Mouse (Mus musculus) CH12.LX (cell line): ENCODE data around the gene Ddah2. TPM values are rescaled to one million over a fixed set of nuclear protein-coding genes. Genes with fewer than 3 reads are reported as not detected.
A peak's percentile ranks its signal among the peaks of the same experiment; 100 is the strongest.

Experiments used
- DNase-seq: peaks from one replicate; pipeline ENCODE4 v3.0.0-alpha.2; 2013; ENCODE audit errors: extremely low read depth
- H3K27ac ChIP-seq: 2 replicates; pipeline ENCODE4 v1.5.1; 2012; ENCODE audit warnings: low read depth, mild to moderate bottlenecking, control low read depth, moderate library complexity; ENCODE audit not compliant: insufficient read depth
- H3K27me3 ChIP-seq: replicated peaks from 2 replicates; pipeline ENCODE3; 2012; ENCODE audit warnings: inconsistent platforms
- H3K36me3 ChIP-seq, 2 experiments: replicated peaks in 1 of 2; 2 replicates each; pipeline versions ENCODE3 to v1.6.1; 2012; ENCODE audit warnings: inconsistent platforms in 1 of 2, low read length in 1 of 2, mild to moderate bottlenecking in 1 of 2, mixed read lengths in 1 of 2, moderate library complexity in 1 of 2; ENCODE audit not compliant: control insufficient read depth in 1 of 2, insufficient read depth in 1 of 2
- H3K4me1 ChIP-seq, 2 experiments: 2 replicates each; pipeline ENCODE4 v1.6.1; 2012; ENCODE audit warnings: inconsistent platforms in 1 of 2, moderate library complexity in 1 of 2; ENCODE audit not compliant: insufficient read depth in 2 of 2, control insufficient read depth in 1 of 2
- H3K4me2 ChIP-seq: 2 replicates; pipeline ENCODE4 v1.6.1; 2012; ENCODE audit warnings: low read depth, mild to moderate bottlenecking, control low read depth; ENCODE audit not compliant: poor library complexity, insufficient read depth, severe bottlenecking
- H3K4me3 ChIP-seq, 3 experiments: fragments of 150-350 bp in 1 of 3; sonication (generic) in 1 of 3; replicated peaks in 1 of 3; 2 replicates each; pipeline versions ENCODE3 to v1.5.1; 2011 to 2012; ENCODE audit warnings: low read depth in 2 of 3, low read length in 2 of 3, mild to moderate bottlenecking in 2 of 3, moderate library complexity in 2 of 3, control low read depth in 1 of 3, improper control_type of control experiment in 1 of 3, inconsistent platforms in 1 of 3, mixed read lengths in 1 of 3; ENCODE audit not compliant: poor library complexity in 1 of 3
- H3K79me2 ChIP-seq: replicated peaks from 2 replicates; pipeline ENCODE4 v1.6.1; 2012; ENCODE audit warnings: mild to moderate bottlenecking, moderate library complexity; ENCODE audit not compliant: control insufficient read depth, poor library complexity, insufficient read depth, severe bottlenecking; ENCODE audit errors: extremely low read depth
- H3K9ac ChIP-seq: 2 replicates; pipeline ENCODE4 v1.6.1; 2012; ENCODE audit warnings: low read depth, mild to moderate bottlenecking, control low read depth, moderate library complexity; ENCODE audit not compliant: insufficient read depth
- H3K9me3 ChIP-seq: replicated peaks from 2 replicates; pipeline ENCODE3; 2012; ENCODE audit warnings: low read length, inconsistent platforms, mixed read lengths
- CHD1 ChIP-seq: IDR thresholded peaks from 2 replicates; pipeline ENCODE4 v1.6.1; 2012; ENCODE audit warnings: low read depth, low read length, improper control_type of control experiment, inconsistent platforms
- ELF1 ChIP-seq: IDR thresholded peaks from 2 replicates; pipeline ENCODE4 v1.6.1; 2014; ENCODE audit warnings: low read depth, mild to moderate bottlenecking, inconsistent platforms, low read length, improper control_type of control experiment
- EP300 ChIP-seq: IDR thresholded peaks from 2 replicates; pipeline ENCODE4 v1.6.1; 2011; ENCODE audit warnings: low read length, improper control_type of control experiment
- ETS1 ChIP-seq: conservative IDR thresholded peaks from 2 replicates; pipeline ENCODE4 v1.6.1; 2012; ENCODE audit warnings: low read depth, mild to moderate bottlenecking, inconsistent platforms, low read length, improper control_type of control experiment, moderate library complexity
- HCFC1 ChIP-seq: IDR thresholded peaks from 2 replicates; pipeline ENCODE4 v1.6.1; 2012; ENCODE audit warnings: low read depth, mild to moderate bottlenecking, inconsistent platforms, low read length, improper control_type of control experiment
- IRF4 ChIP-seq: IDR thresholded peaks from 2 replicates; pipeline ENCODE4 v1.6.1; 2014; ENCODE audit warnings: low read depth, mild to moderate bottlenecking, inconsistent platforms, low read length, improper control_type of control experiment
- JUN ChIP-seq: IDR thresholded peaks from 2 replicates; pipeline ENCODE4 v1.6.1; 2011; ENCODE audit warnings: low read depth, mild to moderate bottlenecking, low read length, improper control_type of control experiment, moderate library complexity; ENCODE audit not compliant: insufficient read depth
- MAFK ChIP-seq: IDR thresholded peaks from 2 replicates; pipeline ENCODE4 v1.6.1; 2011; ENCODE audit warnings: low read length, improper control_type of control experiment; ENCODE audit not compliant: insufficient replicate concordance
- MAX ChIP-seq: IDR thresholded peaks from 2 replicates; pipeline ENCODE4 v1.6.1; 2011; ENCODE audit warnings: low read length, improper control_type of control experiment
- MAZ ChIP-seq: IDR thresholded peaks from 2 replicates; pipeline ENCODE4 v1.6.1; 2012; ENCODE audit warnings: low read depth, mild to moderate bottlenecking, inconsistent platforms, low read length, improper control_type of control experiment, moderate library complexity
- MXI1 ChIP-seq: IDR thresholded peaks from 2 replicates; pipeline ENCODE4 v1.6.1; 2011; ENCODE audit warnings: mild to moderate bottlenecking, low read depth, low read length, improper control_type of control experiment
- PAX5 ChIP-seq: IDR thresholded peaks from 2 replicates; pipeline ENCODE4 v1.6.1; 2012; ENCODE audit warnings: low read length, inconsistent platforms, mixed read lengths
- RAD21 ChIP-seq: IDR thresholded peaks from 2 replicates; pipeline ENCODE4 v1.6.1; 2011; ENCODE audit warnings: low read depth, mild to moderate bottlenecking, low read length, improper control_type of control experiment, moderate library complexity
- SMC3 ChIP-seq: IDR thresholded peaks from 2 replicates; pipeline ENCODE4 v1.6.1; 2011; ENCODE audit warnings: low read depth, low read length, improper control_type of control experiment
- TBP ChIP-seq: conservative IDR thresholded peaks from 2 replicates; pipeline ENCODE4 v1.6.1; 2011; ENCODE audit warnings: low read depth, low read length, improper control_type of control experiment
- TCF12 ChIP-seq: IDR thresholded peaks from 2 replicates; pipeline ENCODE4 v1.6.1; 2014; ENCODE audit warnings: low read depth, mild to moderate bottlenecking, inconsistent platforms, low read length, improper control_type of control experiment
- USF1 ChIP-seq: IDR thresholded peaks from 2 replicates; pipeline ENCODE4 v1.6.1; 2014; ENCODE audit warnings: low read depth, mild to moderate bottlenecking, inconsistent platforms, low read length, improper control_type of control experiment
- USF2 ChIP-seq: conservative IDR thresholded peaks from 2 replicates; pipeline ENCODE4 v1.6.1; 2011; ENCODE audit warnings: low read depth, low read length, improper control_type of control experiment
- ZKSCAN1 ChIP-seq: IDR thresholded peaks from 2 replicates; pipeline ENCODE4 v1.6.1; 2012; ENCODE audit warnings: low read depth, inconsistent platforms, low read length, improper control_type of control experiment, borderline replicate concordance
- ZMIZ1 ChIP-seq: IDR thresholded peaks from 2 replicates; pipeline ENCODE4 v1.6.1; 2012; ENCODE audit warnings: low read depth, mild to moderate bottlenecking, inconsistent platforms, low read length, improper control_type of control experiment
- dilution Hi-C: fragments of 300-500 bp; cut with MboI; formaldehyde crosslinking; loops from 2 replicates; pipeline ENCODE4 v1.14.3; 2020; ENCODE audit warnings: low sequenced_read_pairs; ENCODE audit not compliant: extremely low pct_unique_long_range_greater_than_20kb, extremely low pct_ligation_motif_present
- in situ Hi-C: fragments of 300-500 bp; cut with MboI; formaldehyde crosslinking; loops from 3 replicates; pipeline ENCODE4 v1.14.3; 2019; ENCODE audit warnings: low sequenced_read_pairs, low pct_ligation_motif_present, low pct_unique_long_range_greater_than_20kb, mixed read lengths
- polyA plus RNA-seq: library from polyadenylated mRNA; unstranded; fragments of >175 nt; gene quantifications from 2 replicates; pipeline ENCODE4 v1.2.1, GENCODE M21; 2012; ENCODE audit warnings: low read depth; ENCODE audit not compliant: insufficient read length
- total RNA-seq, 2 experiments: library from RNA; depleted of rRNA; stranded (reverse); fragments of 300-350 nt in 1 of 2; fragments of >200 nt in 1 of 2; gene quantifications; 2 replicates each; pipeline ENCODE4 v1.2.3; 2012 to 2014

Ddah2 gene
- total and polyA plus RNA-seq, 3 experiments = 0.94 to 4.8 (median 3.4) TPM

DNA sequence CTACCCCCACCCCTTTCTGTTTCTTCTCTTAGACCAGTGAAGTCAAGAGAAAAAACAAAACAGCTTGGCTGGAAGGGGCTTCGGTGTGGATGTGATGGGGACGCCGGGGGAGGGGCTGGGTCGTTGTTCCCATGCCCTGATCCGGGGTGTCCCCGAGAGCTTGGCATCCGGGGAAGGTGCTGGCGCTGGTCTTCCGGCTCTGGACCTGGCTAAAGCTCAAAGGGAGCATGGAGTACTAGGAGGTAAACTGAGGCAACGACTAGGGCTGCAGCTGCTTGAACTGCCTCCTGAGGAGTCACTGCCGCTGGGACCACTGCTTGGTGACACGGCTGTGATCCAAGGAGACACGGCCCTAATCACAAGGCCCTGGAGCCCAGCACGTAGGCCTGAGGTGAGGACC lies 1.2 kb downstream of the Ddah2 start:
- no peak overlapping the region for H3K9ac ChIP-seq
- H3K4me2 ChIP-seq = no peak overlapping the region
- peaks cover 2 to 7% of the 10 kb centered on the region in 2 experiments; a peak in 3 of 4 replicates for H3K4me1 ChIP-seq
- peaks cover 52 to 84% of the 10 kb centered on the region in 2 experiments for H3K36me3 ChIP-seq
- H3K4me3 ChIP-seq = no peak overlapping the region
- DNase-seq = no peak
- no peaks in the 10 kb centered on the region for H3K79me2 ChIP-seq
- dilution Hi-C loops = no loop called here
- H3K27ac ChIP-seq = no peak overlapping the region
- no peaks in the 10 kb centered on the region for H3K9me3 ChIP-seq
- in situ Hi-C loops = no loop called here
- no peak for TF ChIP-seq USF1
- TF ChIP-seq MXI1 = no peak
- TF ChIP-seq JUN = no peak
- no peak for TF ChIP-seq IRF4
- no peak for TF ChIP-seq ZMIZ1
- TF ChIP-seq TBP = no peak
- TF ChIP-seq HCFC1 = no peak
- TF ChIP-seq MAZ = no peak
- no peak for TF ChIP-seq ZKSCAN1
- TF ChIP-seq CHD1 = no peak
- no peak for TF ChIP-seq ELF1
- TF ChIP-seq PAX5 = no peak
- no peak for TF ChIP-seq MAX
- no peak for TF ChIP-seq RAD21
- no peak for TF ChIP-seq EP300
- TF ChIP-seq ETS1 = no peak
- no peak for TF ChIP-seq SMC3
- no peak for TF ChIP-seq MAFK
- no peaks in the 10 kb centered on the region for H3K27me3 ChIP-seq

GRCm38 (mm10) chr17:35060737-35061297 lies 2.0 kb downstream of the Ddah2 start:
- in situ Hi-C loops = no loop called here
- no peaks in the 10 kb centered on the region for H3K9me3 ChIP-seq
- no peak overlapping the region for H3K4me2 ChIP-seq
- no peaks in the 10 kb centered on the region for H3K27me3 ChIP-seq
- peaks cover 2 to 4% of the 10 kb centered on the region in 2 experiments; a peak in 3 of 4 replicates for H3K4me1 ChIP-seq
- TF ChIP-seq CHD1 (no peak), USF2 (no peak), TCF12 (no peak), MAX (no peak)
- TF ChIP-seq, all 38 proteins: peak for 0
- no peak overlapping the region for H3K9ac ChIP-seq
- no peak overlapping the region for H3K27ac ChIP-seq
- no peak overlapping the region for H3K4me3 ChIP-seq
- peak; percentile 14 for DNase-seq
- dilution Hi-C loops = no loop called here
- no peaks in the 10 kb centered on the region for H3K79me2 ChIP-seq
- H3K36me3 ChIP-seq = peaks cover 47 to 83% of the 10 kb centered on the region in 2 experiments
